ENCODE assay signal across 16 mouse cellular contexts in the genomic region with DNA sequence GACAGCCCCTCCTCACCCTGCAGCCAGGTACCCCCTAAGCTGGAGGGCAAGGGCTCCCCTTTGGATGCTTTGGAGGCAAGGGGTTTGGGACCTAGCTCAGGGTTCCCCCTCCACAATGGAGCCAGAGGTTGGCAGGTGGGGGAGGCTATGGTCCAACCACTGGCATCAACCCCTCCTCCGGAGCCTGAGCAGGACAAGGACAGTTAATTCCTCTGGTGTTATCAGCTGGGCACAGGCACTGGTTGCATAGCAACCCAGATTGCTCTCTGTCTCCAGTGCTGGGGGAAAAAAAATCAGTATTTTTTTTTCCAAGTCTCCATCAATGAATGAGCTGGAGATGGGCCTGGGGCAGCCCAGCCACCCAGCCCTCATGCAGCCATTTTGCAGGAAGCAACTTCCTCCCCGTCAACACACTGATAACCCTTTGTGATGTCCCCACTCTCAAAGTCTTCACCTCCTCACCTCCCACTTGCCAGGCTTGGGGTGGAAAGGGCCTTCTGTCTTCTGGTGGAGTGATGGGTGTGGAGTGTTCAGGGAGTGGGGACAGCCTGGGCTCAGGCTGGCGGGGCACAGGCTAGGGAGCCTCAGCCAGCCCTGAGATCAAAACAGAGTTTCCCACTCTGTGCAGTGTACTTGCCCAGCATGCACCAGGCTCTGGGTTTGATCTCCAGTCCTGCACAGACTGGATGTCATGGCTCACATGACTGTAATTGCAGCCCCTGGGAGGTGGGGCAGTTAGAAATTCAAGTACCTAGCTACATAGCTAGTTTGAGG. TPM values are rescaled to one million over a fixed set of nuclear protein-coding genes. Genes with fewer than 3 reads are reported as not detected.
DNase-seq lines count a peak whose midpoint lies in the region; ATAC-seq and TF ChIP-seq lines count a peak whose summit lies in the region.
"Had no signal": no experiment of that assay in that cellular context is flagged by ENCODE, and none has a peak within 500 bp of the region (broad histone marks: within the 10 kb centered on the region; RNA-seq: fewer than 3 reads in every experiment).

No protein-coding gene starts in this region.

- no peak for DNase-seq in forebrain, embryonic 11.5 days (ENCODE audit: low spot score)
- DNase-seq in MN1 (ENCODE audit: low spot score), result peak; percentile 58
- peak; percentile 69 for DNase-seq in midbrain, postnatal 0 days (ENCODE audit: low spot score)
- no peak for DNase-seq in embryo, embryonic 11 days
- no peak for DNase-seq in left cerebral cortex, postnatal 4 days
- DNase-seq in right cerebral cortex, postnatal 14 days, result no peak
- DNase-seq: heart, postnatal 10 days had no signal

- H3K4me1 ChIP-seq in forebrain, embryonic 13.5 days, result peaks cover 57% of the 10 kb centered on the region
- peaks cover 16% of the 10 kb centered on the region for H3K4me1 ChIP-seq in forebrain, embryonic 11.5 days (replicated peaks; ENCODE audit: control insufficient read depth, insufficient read depth, low read length)
- H3K4me1 ChIP-seq in hindbrain, embryonic 15.5 days (replicated peaks), result peaks cover 30% of the 10 kb centered on the region
- H3K4me1 ChIP-seq in midbrain, postnatal 0 days (ENCODE audit: insufficient read depth, low read length), result peaks cover 10% of the 10 kb centered on the region; the same call in 1 of the 2 replicates

- H3K36me3 ChIP-seq in forebrain, embryonic 13.5 days (ENCODE audit: poor library complexity, severe bottlenecking), result no peaks in the 10 kb centered on the region
- H3K36me3 ChIP-seq in forebrain, embryonic 11.5 days (ENCODE audit: control insufficient read depth, insufficient read depth, low read length), result no peaks in the 10 kb centered on the region
- H3K36me3 ChIP-seq in hindbrain, embryonic 15.5 days, result no peaks in the 10 kb centered on the region
- no peaks in the 10 kb centered on the region for H3K36me3 ChIP-seq in midbrain, postnatal 0 days (ENCODE audit: insufficient read depth, low read length)
- H3K36me3 ChIP-seq: embryonic facial prominence, embryonic 10.5 days had no signal

- TF ChIP-seq CTCF in midbrain, postnatal 0 days (IDR thresholded peaks at IDR 0.05), result no peak

- ATAC-seq in forebrain, embryonic 13.5 days, result no peak
- no peak for ATAC-seq in forebrain, embryonic 11.5 days (replicated peaks; ENCODE audit: low FRiP score)
- peak; percentile 68 for ATAC-seq in hindbrain, embryonic 15.5 days (ENCODE audit: low FRiP score, low read depth)
- ATAC-seq in midbrain, postnatal 0 days (ENCODE audit: low FRiP score), result peak; percentile 81
- ATAC-seq: intestine, postnatal 0 days; lung, postnatal 0 days had no signal

- H3K9me3 ChIP-seq in forebrain, embryonic 13.5 days (replicated peaks), result no peaks in the 10 kb centered on the region
- no peaks in the 10 kb centered on the region; the same call in 1 of the 2 replicates for H3K9me3 ChIP-seq in forebrain, embryonic 11.5 days (ENCODE audit: control insufficient read depth, low read length)
- H3K9me3 ChIP-seq in hindbrain, embryonic 15.5 days, result no peaks in the 10 kb centered on the region
- no peaks in the 10 kb centered on the region for H3K9me3 ChIP-seq in midbrain, postnatal 0 days (ENCODE audit: low read length)
- H3K9me3 ChIP-seq: embryonic facial prominence, embryonic 10.5 days had no signal

- WGBS in forebrain, embryonic 13.5 days, result 52% methylated on average over 3 of the region's 3 CpGs
- WGBS in forebrain, embryonic 11.5 days, result 54% methylated on average over 3 of the region's 3 CpGs
- 37% methylated on average over 3 of the region's 3 CpGs for WGBS in hindbrain, embryonic 15.5 days
- 40% methylated on average over 3 of the region's 3 CpGs for WGBS in midbrain, postnatal 0 days

- peak overlapping the region; percentile 52; the same call in 1 of the 2 replicates for H3K9ac ChIP-seq in forebrain, embryonic 13.5 days
- H3K9ac ChIP-seq in forebrain, embryonic 11.5 days (ENCODE audit: low read length), result no peak overlapping the region
- H3K9ac ChIP-seq in hindbrain, embryonic 15.5 days, result no peak overlapping the region
- H3K9ac ChIP-seq in midbrain, postnatal 0 days (replicated peaks; ENCODE audit: low read length, poor library complexity, severe bottlenecking), result 0 out of 2 replicates have a peak overlapping the region, but pooled peaks have one; percentile 20

- no peak overlapping the region for H3K4me3 ChIP-seq in forebrain, embryonic 13.5 days
- H3K4me3 ChIP-seq in forebrain, embryonic 11.5 days (ENCODE audit: low read depth, low read length), result no peak overlapping the region
- H3K4me3 ChIP-seq in hindbrain, embryonic 15.5 days, result no peak overlapping the region
- no peak overlapping the region for H3K4me3 ChIP-seq in midbrain, postnatal 0 days (ENCODE audit: low read depth, low read length)
- H3K4me3 ChIP-seq: embryonic facial prominence, embryonic 10.5 days had no signal

- peak overlapping the region; percentile 24; the same call in 1 of the 2 replicates for H3K4me2 ChIP-seq in forebrain, embryonic 13.5 days
- H3K4me2 ChIP-seq in forebrain, embryonic 11.5 days (ENCODE audit: low read depth, low read length, severe bottlenecking), result no peak overlapping the region
- 0 out of 2 replicates have a peak overlapping the region, but pooled peaks have one; percentile 7 for H3K4me2 ChIP-seq in hindbrain, embryonic 15.5 days
- H3K4me2 ChIP-seq in midbrain, postnatal 0 days (ENCODE audit: low read depth, low read length, poor library complexity, severe bottlenecking), result peak overlapping the region; percentile 28; the same call in 1 of the 2 replicates

- H3K27ac ChIP-seq in forebrain, embryonic 13.5 days, result peak overlapping the region; percentile 91
- no peak overlapping the region for H3K27ac ChIP-seq in forebrain, embryonic 11.5 days (ENCODE audit: low read depth, low read length)
- peak overlapping the region; percentile 84 for H3K27ac ChIP-seq in hindbrain, embryonic 15.5 days (replicated peaks)
- H3K27ac ChIP-seq in midbrain, postnatal 0 days (ENCODE audit: low read depth, low read length), result peak overlapping the region; percentile 87
- H3K27ac ChIP-seq: embryonic facial prominence, embryonic 10.5 days had no signal

- intact Hi-C loops in left cerebral cortex, postnatal 4 days (cut with DNase I), result loop anchor here (5.0 kb wide), 1 partner anchor 46 kb away; no protein-coding TSS in a partner anchor

- H3K27me3 ChIP-seq in forebrain, embryonic 13.5 days, result peaks cover 7% of the 10 kb centered on the region
- no peaks in the 10 kb centered on the region for H3K27me3 ChIP-seq in forebrain, embryonic 11.5 days (ENCODE audit: control insufficient read depth, insufficient read depth, low read length)
- no peaks in the 10 kb centered on the region for H3K27me3 ChIP-seq in hindbrain, embryonic 15.5 days
- H3K27me3 ChIP-seq in midbrain, postnatal 0 days (ENCODE audit: insufficient read depth, low read length), result no peaks in the 10 kb centered on the region

RNA-seq across cellular contexts. Expression of a gene that starts 49.0 kb away (rescaled TPM):
- 0.25 and 0.28 TPM in 2 replicates for polyA plus RNA-seq in forebrain, embryonic 13.5 days (2015; fragmentation: Nextera tagmentation; extraction: Ambion mirVana)
- 0.15 TPM in 1 of 2 replicates, not detected in the other for polyA plus RNA-seq in forebrain, embryonic 11.5 days (2014; fragmentation: Nextera tagmentation; extraction: Ambion mirVana)
- polyA plus RNA-seq in hindbrain, embryonic 15.5 days (2015; fragmentation: Nextera tagmentation; extraction: Ambion mirVana), result 0.88 and 0.93 TPM in 2 replicates
- total RNA-seq in midbrain, postnatal 0 days (2014; rRNA removed), result 0.55 and 0.90 TPM in 2 replicates
- polyA plus RNA-seq in midbrain, postnatal 0 days (2015; fragmentation: Nextera tagmentation; extraction: Ambion mirVana), result 0.65 and 1.4 TPM in 2 replicates
- total RNA-seq in left cerebral cortex, postnatal 4 days (2021), result under 1 TPM in 1 of 2 experiments, not detected in 1; 0.56 TPM
- total RNA-seq: granulocyte monocyte progenitor cell, adult 5-6 weeks; heart, postnatal 10 days; layer of hippocampus, adult 18-20 months; left cerebral cortex, postnatal 10 days; liver, adult 2 months had no signal
- polyA plus RNA-seq: intestine, postnatal 0 days; liver, adult 2 months had no signal

RNA-seq across cellular contexts. Expression of a gene that starts 49.0 kb away (rescaled TPM):
- polyA plus RNA-seq in forebrain, embryonic 13.5 days (2015; fragmentation: Nextera tagmentation; extraction: Ambion mirVana), result 4.8 and 5.6 TPM in 2 replicates
- 1.9 and 2.5 TPM in 2 replicates for polyA plus RNA-seq in forebrain, embryonic 11.5 days (2014; fragmentation: Nextera tagmentation; extraction: Ambion mirVana)
- polyA plus RNA-seq in hindbrain, embryonic 15.5 days (2015; fragmentation: Nextera tagmentation; extraction: Ambion mirVana), result 11.6 and 13.2 TPM in 2 replicates
- total RNA-seq in midbrain, postnatal 0 days (2014; rRNA removed), result 53.9 and 63.6 TPM in 2 replicates
- 14.3 and 14.4 TPM in 2 replicates for polyA plus RNA-seq in midbrain, postnatal 0 days (2015; fragmentation: Nextera tagmentation; extraction: Ambion mirVana)
- total RNA-seq in left cerebral cortex, postnatal 4 days (2021), result 10 to 100 TPM; 41.8 to 59.9 TPM
- total RNA-seq: granulocyte monocyte progenitor cell, adult 5-6 weeks; heart, postnatal 10 days; liver, adult 2 months had no signal
- polyA plus RNA-seq: intestine, postnatal 0 days; liver, adult 2 months; lung, postnatal 0 days had no signal

RNA-seq across cellular contexts. Expression of a gene that starts 59.1 kb away (rescaled TPM):
- not detected in 2 replicates for polyA plus RNA-seq in forebrain, embryonic 13.5 days (2015; fragmentation: Nextera tagmentation; extraction: Ambion mirVana)
- not detected in 2 replicates for polyA plus RNA-seq in forebrain, embryonic 11.5 days (2014; fragmentation: Nextera tagmentation; extraction: Ambion mirVana)
- polyA plus RNA-seq in hindbrain, embryonic 15.5 days (2015; fragmentation: Nextera tagmentation; extraction: Ambion mirVana), result not detected in 2 replicates
- total RNA-seq in midbrain, postnatal 0 days (2014; rRNA removed), result not detected in 2 replicates
- not detected in 2 replicates for polyA plus RNA-seq in midbrain, postnatal 0 days (2015; fragmentation: Nextera tagmentation; extraction: Ambion mirVana)
- not detected for total RNA-seq in left cerebral cortex, postnatal 4 days (2021)
- total RNA-seq: granulocyte monocyte progenitor cell, adult 5-6 weeks; layer of hippocampus, adult 18-20 months; left cerebral cortex, postnatal 10 days; liver, adult 2 months had no signal
- polyA plus RNA-seq: embryonic facial prominence, embryonic 10.5 days; intestine, postnatal 0 days; liver, adult 2 months had no signal

Comparison
In these comparisons a context has a peak if more than half of its experiments do, and no peak if none do; other contexts are left out.
1. H3K9ac ChIP-seq: peak in forebrain, embryonic 13.5 days (single experiment) and midbrain, postnatal 0 days (single experiment); none in forebrain, embryonic 11.5 days (single experiment) and hindbrain, embryonic 15.5 days (single experiment).
2. ATAC-seq: peak in hindbrain, embryonic 15.5 days (single experiment) and midbrain, postnatal 0 days (single experiment); none in forebrain, embryonic 13.5 days (single experiment) and forebrain, embryonic 11.5 days (single experiment).
3. DNase-seq: peak in MN1 (single experiment) and midbrain, postnatal 0 days (single experiment); none in forebrain, embryonic 11.5 days (single experiment), embryo, embryonic 11 days (single experiment), left cerebral cortex, postnatal 4 days (single experiment) and right cerebral cortex, postnatal 14 days (single experiment).